Mouse (Mus musculus) heart, embryonic 12.5 days (tissue): ENCODE data around the gene Ms4a4a. TPM values are rescaled to one million over a fixed set of nuclear protein-coding genes. Genes with fewer than 3 reads are reported as not detected.

Experiments
- ATAC-seq: fragments of 200-750 bp; cut with Nextera tagmentation; 2 replicates; pipeline ENCODE4 v1.8.0; 2017; ENCODE audit warnings: moderate TSS enrichment, moderate library complexity; ENCODE audit not compliant: insufficient number of reproducible peaks, low FRiP score
- H3K27ac ChIP-seq: fragments of 300-500 bp; sonication (generic); 2 replicates; pipeline ENCODE4 v1.5.1; 2016; ENCODE audit warnings: mild to moderate bottlenecking, moderate library complexity; ENCODE audit not compliant: poor library complexity, severe bottlenecking
- H3K27me3 ChIP-seq: fragments of 300-500 bp; sonication (generic); replicated peaks from 2 replicates; pipeline ENCODE4 v1.6.1; 2016; ENCODE audit warnings: mild to moderate bottlenecking, moderate library complexity
- H3K36me3 ChIP-seq: fragments of 300-500 bp; sonication (generic); 2 replicates; pipeline ENCODE4 v1.6.1; 2016; ENCODE audit warnings: mild to moderate bottlenecking, moderate library complexity
- H3K4me1 ChIP-seq: fragments of 300-500 bp; sonication (generic); replicated peaks from 2 replicates; pipeline ENCODE4 v1.6.1; 2016; ENCODE audit warnings: mild to moderate bottlenecking
- H3K4me2 ChIP-seq: fragments of 300-500 bp; sonication (generic); 2 replicates; pipeline ENCODE4 v1.6.1; 2016; ENCODE audit warnings: mild to moderate bottlenecking, moderate library complexity
- H3K4me3 ChIP-seq: fragments of 300-500 bp; sonication (generic); 2 replicates; pipeline ENCODE4 v1.5.1; 2016; ENCODE audit warnings: mild to moderate bottlenecking
- H3K9ac ChIP-seq: fragments of 300-500 bp; sonication (generic); 2 replicates; pipeline ENCODE4 v1.6.1; 2016; ENCODE audit warnings: mild to moderate bottlenecking, moderate library complexity
- H3K9me3 ChIP-seq: fragments of 300-500 bp; sonication (generic); replicated peaks from 2 replicates; pipeline ENCODE4 v1.6.1; 2016; ENCODE audit warnings: mild to moderate bottlenecking, moderate library complexity
- WGBS: fragments of 180-500 bp; shearing (Covaris S2); methylation state at CpG from one replicate; pipeline ENCODE4 v1.1.7; 2016; 5-methylcytosine and 5-hydroxymethylcytosine counted together
- polyA plus RNA-seq: library from polyadenylated mRNA; unstranded; fragments of >200 nt; fragmentation: Nextera tagmentation; extraction: Ambion mirVana; gene quantifications from 2 replicates; pipeline ENCODE4 v1.2.1, GENCODE M21; 2016

The Ms4a4a gene
- polyA plus RNA-seq, 1 experiment from 2014 or later = 1.1 TPM

DNA sequence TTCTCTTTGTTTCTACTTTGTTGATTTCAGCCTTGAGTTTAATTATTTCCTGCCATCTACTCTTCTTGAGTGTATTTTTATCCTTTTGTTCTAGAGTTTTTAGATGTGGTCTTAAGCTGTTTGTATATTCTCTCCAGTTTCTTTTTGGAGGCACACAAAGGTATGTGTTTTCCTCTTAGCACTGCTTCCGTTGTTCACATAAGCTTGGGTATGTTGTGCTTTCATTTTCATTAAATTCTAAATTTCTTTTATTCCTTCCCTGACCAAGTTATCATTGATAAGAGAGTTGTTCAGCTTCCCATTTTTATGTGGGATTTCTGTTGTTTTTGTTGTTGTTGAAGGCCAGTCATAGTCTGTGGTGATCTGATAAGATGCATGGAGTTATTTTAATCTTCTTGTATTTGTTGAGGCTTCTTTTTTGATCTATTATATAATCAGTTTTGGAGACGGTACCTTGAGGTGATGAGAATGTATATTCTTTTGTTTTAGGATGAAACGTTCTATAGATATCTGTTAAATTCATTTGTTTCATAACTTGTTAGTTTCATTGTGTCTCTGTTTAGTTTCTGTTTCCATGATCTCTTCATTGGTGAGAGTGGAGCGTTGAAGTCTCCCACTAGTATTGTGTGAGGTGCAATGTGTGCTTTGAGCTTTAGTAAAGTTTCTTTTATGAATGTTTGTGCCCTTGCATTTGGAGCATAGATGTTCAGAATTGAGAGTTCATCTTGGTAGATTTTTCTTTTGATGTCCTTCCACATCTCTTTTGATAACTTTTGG, 59.9 kb downstream of the Ms4a4a start:
- 83% methylated on average over 4 of the region's 4 CpGs for WGBS
- ATAC-seq = no peak
- H3K9me3 ChIP-seq = no peaks in the 10 kb centered on the region

More for the DNA sequence above, 59.9 kb downstream of the Ms4a4a start:
- H3K27me3 ChIP-seq = no peaks in the 10 kb centered on the region
- no peak overlapping the region for H3K4me2 ChIP-seq
- H3K36me3 ChIP-seq = no peaks in the 10 kb centered on the region
- no peak overlapping the region for H3K9ac ChIP-seq
- H3K4me1 ChIP-seq = no peaks in the 10 kb centered on the region
- no peak overlapping the region for H3K4me3 ChIP-seq
- no peak overlapping the region for H3K27ac ChIP-seq

Other genes starting within 250 kb of the Ms4a4a start
- gene 1700017D01Rik, start 244.6 kb upstream of the Ms4a4a start, polyA plus RNA-seq = not detected in 2 replicates
- gene 1700025F22Rik, start 210.2 kb upstream of the Ms4a4a start, polyA plus RNA-seq = not detected in 2 replicates
- gene Ms4a13, start 178.8 kb upstream of the Ms4a4a start, polyA plus RNA-seq = not detected in 2 replicates
- not detected in 2 replicates for gene Ms4a12, start 143.1 kb upstream of the Ms4a4a start, polyA plus RNA-seq
- gene Ms4a1, start 109.3 kb upstream of the Ms4a4a start, polyA plus RNA-seq = not detected in 2 replicates
- not detected in 2 replicates for gene Ms4a5, start 91.7 kb upstream of the Ms4a4a start, polyA plus RNA-seq
- not detected in 2 replicates for gene Ms4a14, start 61.1 kb upstream of the Ms4a4a start, polyA plus RNA-seq
- gene Ms4a7, start 39.4 kb upstream of the Ms4a4a start, polyA plus RNA-seq = 0.27 and 1.0 TPM in 2 replicates
- not detected in 2 replicates for gene Ms4a4c, start 29.2 kb downstream of the Ms4a4a start, polyA plus RNA-seq
- not detected in 2 replicates for gene Ms4a4b, start 68.0 kb downstream of the Ms4a4a start, polyA plus RNA-seq
- gene Ms4a6c, start 93.8 kb downstream of the Ms4a4a start, polyA plus RNA-seq = 1.5 and 1.9 TPM in 2 replicates
- not detected in 2 replicates for gene Gm8369, start 110.4 kb downstream of the Ms4a4a start, polyA plus RNA-seq
- 1.4 and 1.5 TPM in 2 replicates for gene Ms4a6b, start 141.0 kb downstream of the Ms4a4a start, polyA plus RNA-seq
- 0.33 and 0.41 TPM in 2 replicates for gene Ms4a4d, start 161.3 kb downstream of the Ms4a4a start, polyA plus RNA-seq
- 0.77 and 1.1 TPM in 2 replicates for gene Ms4a6d, start 229.3 kb downstream of the Ms4a4a start, polyA plus RNA-seq
- not detected in 2 replicates for gene Ms4a2, start 248.2 kb downstream of the Ms4a4a start, polyA plus RNA-seq